Mouse (Mus musculus) heart, postnatal 10 days (tissue): ENCODE measurements around the gene Gm21637. TPM values are rescaled to one million over a fixed set of nuclear protein-coding genes. Genes with fewer than 3 reads are reported as not detected.
"Not testable (repeated sequence)": the region's sequence is repeated elsewhere in the genome, so short reads cannot be mapped to it uniquely, and the experiment has no call there.

ENCODE experiments used
- DNase-seq, 2 experiments: peaks; one replicate each; pipeline ENCODE4 v3.0.0; 2021
- intact Hi-C: fragments of 180-260 bp; cut with DNase I; formaldehyde crosslinking; loops from one replicate; pipeline ENCODE4 v1.15.1; 2025
- total RNA-seq, 2 experiments: library from RNA; stranded (reverse); gene quantifications; 2 replicates each; pipeline ENCODE4 v1.2.3; 2021

Gene Gm21637
- total RNA-seq: not detected

- DNase-seq, intact Hi-C loops: not testable (repeated sequence)
Observed at GRCm38 (mm10) chrX:31961744-31962143, at the start of gene Gm21637. Gm21637 (plus strand) TSS chrX:31962044.

Other genes starting within 250 kb of the Gm21637 start
- gene Btbd35f25, start 244.9 kb upstream of the Gm21637 start, total RNA-seq: not detected
- not detected for gene Btbd35f22, start 85.8 kb downstream of the Gm21637 start, total RNA-seq